Mouse (Mus musculus) thymus, adult 2 months (tissue): Measurements from ENCODE around the gene Rhot1. TPM values are rescaled to one million over a fixed set of nuclear protein-coding genes. Genes with fewer than 3 reads are reported as not detected.

Experiments
- DNase-seq: peaks from one replicate; pipeline ENCODE4 v3.0.0; 2021
- H3K27ac ChIP-seq: fragments of 200-500 bp; 2 replicates; pipeline ENCODE4 v1.5.1; 2012; ENCODE audit warnings: low read length, control low read depth; ENCODE audit not compliant: control insufficient read depth, insufficient read depth
- H3K27me3 ChIP-seq: fragments of 200-500 bp; 2 replicates; pipeline ENCODE4 v1.6.1; 2012; ENCODE audit warnings: mild to moderate bottlenecking, low read length, moderate library complexity, mixed read lengths; ENCODE audit not compliant: control insufficient read depth, insufficient read depth
- H3K36me3 ChIP-seq: fragments of 200-500 bp; 2 replicates; pipeline ENCODE4 v1.6.1; 2012; ENCODE audit warnings: mild to moderate bottlenecking, low read length, moderate library complexity; ENCODE audit not compliant: control insufficient read depth, insufficient read depth
- H3K4me1 ChIP-seq: fragments of 200-500 bp; replicated peaks from 2 replicates; pipeline ENCODE4 v1.6.1; 2012; ENCODE audit warnings: low read length; ENCODE audit not compliant: control insufficient read depth, insufficient read depth
- H3K4me3 ChIP-seq: fragments of 200-500 bp; 2 replicates; pipeline ENCODE4 v1.5.1; 2012; ENCODE audit warnings: mild to moderate bottlenecking, low read length, control low read depth, moderate library complexity; ENCODE audit not compliant: control insufficient read depth, insufficient read depth
- CTCF ChIP-seq: fragments of 200-500 bp; IDR thresholded peaks from 2 replicates; pipeline ENCODE4 v1.5.1; 2012; ENCODE audit warnings: mild to moderate bottlenecking, control low read depth, low read length, moderate library complexity, borderline replicate concordance; ENCODE audit not compliant: control insufficient read depth, poor library complexity, insufficient read depth; ENCODE audit errors: extremely low read depth
- POLR2A ChIP-seq: fragments of 200-500 bp; IDR thresholded peaks from 2 replicates; pipeline ENCODE4 v1.6.1; 2012; ENCODE audit warnings: mild to moderate bottlenecking, low read length, control low read depth, moderate library complexity; ENCODE audit not compliant: control insufficient read depth, poor library complexity, insufficient read depth; ENCODE audit errors: extremely low read depth
- WGBS: fragments of 180-500 bp; shearing (Covaris S2); methylation state at CpG from one replicate; pipeline ENCODE4 v1.1.7; 2018; 5-methylcytosine and 5-hydroxymethylcytosine counted together
- polyA plus RNA-seq: library from polyadenylated mRNA; depleted of rRNA; stranded (reverse); fragments of >200 nt; gene quantifications from 2 replicates; pipeline ENCODE4 v1.2.3, GENCODE M21; 2012

Gene Rhot1
- polyA plus RNA-seq, 1 experiment: 13.7 TPM

- no peak overlapping the region for H3K4me3 ChIP-seq
- H3K36me3 ChIP-seq: peaks cover 22% of the 10 kb centered on the region
- TF ChIP-seq POLR2A (no peak), CTCF (no peak)
- 92% methylated on average over 3 of the region's 3 CpGs for WGBS
- H3K27me3 ChIP-seq: no peaks in the 10 kb centered on the region
- no peaks in the 10 kb centered on the region for H3K4me1 ChIP-seq
- DNase-seq: no peak
- H3K27ac ChIP-seq: no peak overlapping the region
These were observed 28.5 kb downstream of the Rhot1 start for GRCm38 (mm10) chr11:80237278-80237677.

- Histone ChIP-seq H3K27ac (no peak overlapping the region), H3K36me3 (peaks cover 32% of the 10 kb centered on the region), H3K4me1 (no peaks in the 10 kb centered on the region), H3K27me3 (no peaks in the 10 kb centered on the region), H3K4me3 (no peak overlapping the region)
- 94% methylated on average over 4 of the region's 4 CpGs for WGBS
- DNase-seq: no peak
- TF ChIP-seq CTCF (no peak), POLR2A (no peak)
These were observed 29.5 kb downstream of the Rhot1 start for GRCm38 (mm10) chr11:80238306-80238705.

GRCm38 (mm10) chr11:80247026-80247425 lies 38.2 kb downstream of the Rhot1 start:
- Histone ChIP-seq H3K4me1 (no peaks in the 10 kb centered on the region), H3K27me3 (no peaks in the 10 kb centered on the region), H3K4me3 (no peak overlapping the region), H3K36me3 (peaks cover 64% of the 10 kb centered on the region), H3K27ac (no peak overlapping the region)
- TF ChIP-seq CTCF: no peak
- TF ChIP-seq POLR2A: no peak
- no peak for DNase-seq

DNA sequence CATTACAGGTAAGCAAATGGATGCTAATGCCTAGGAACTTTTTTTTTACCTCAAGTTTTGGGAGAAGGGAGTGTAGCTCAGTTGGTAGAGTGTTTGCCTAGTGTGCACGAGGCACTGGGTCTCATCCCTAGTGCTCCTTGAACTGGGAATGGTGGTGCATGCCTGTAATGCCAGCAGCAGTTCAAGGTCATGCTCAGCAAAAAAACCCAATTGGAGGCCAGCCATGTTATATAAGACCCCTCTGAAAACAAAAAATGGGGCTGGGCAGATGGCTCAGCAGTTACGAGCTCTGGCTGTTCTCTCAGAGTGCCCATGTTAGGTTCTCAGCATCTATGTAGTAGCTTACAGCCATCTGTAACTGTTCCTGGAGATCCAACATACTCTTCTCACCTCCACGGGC lies 39.7 kb downstream of the Rhot1 start:
- 97% methylated on average over 3 of the region's 3 CpGs for WGBS
- H3K4me3 ChIP-seq: no peak overlapping the region
- no peak for DNase-seq
- H3K27me3 ChIP-seq: no peaks in the 10 kb centered on the region
- H3K36me3 ChIP-seq: peaks cover 50% of the 10 kb centered on the region
- TF ChIP-seq CTCF (no peak), POLR2A (no peak)
- no peak overlapping the region for H3K27ac ChIP-seq
- no peaks in the 10 kb centered on the region for H3K4me1 ChIP-seq

GRCm38 (mm10) chr11:80264137-80264536 lies 55.3 kb downstream of the Rhot1 start:
- TF ChIP-seq POLR2A (no peak), CTCF (no peak)
- Histone ChIP-seq H3K4me1 (no peaks in the 10 kb centered on the region), H3K4me3 (no peak overlapping the region), H3K27ac (no peak overlapping the region), H3K36me3 (peaks cover 7% of the 10 kb centered on the region; the same call in 1 of the 2 replicates), H3K27me3 (no peaks in the 10 kb centered on the region)
- WGBS: 97% methylated on average over 8 of the region's 8 CpGs
- DNase-seq: no peak

DNA sequence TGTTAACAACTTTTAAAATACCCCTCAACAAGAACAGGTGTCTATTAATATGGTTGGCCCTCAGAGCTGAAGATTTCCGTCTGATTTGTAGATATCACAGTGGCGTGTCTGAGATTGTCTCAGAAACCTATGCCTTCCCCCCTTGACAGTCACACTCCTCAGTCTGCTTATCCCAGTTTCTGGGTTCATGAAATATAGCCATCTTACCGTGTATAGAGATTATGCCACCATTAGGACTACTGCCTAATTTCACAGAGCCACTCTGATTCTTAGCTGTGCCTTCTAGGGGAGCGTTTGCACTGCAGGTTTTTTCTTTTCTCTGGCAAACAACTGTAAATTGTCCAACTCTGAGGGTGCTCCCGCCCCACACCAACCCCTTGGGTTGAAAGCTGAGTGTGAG lies 62.3 kb downstream of the Rhot1 start:
- WGBS: 89% methylated on average over 5 of the region's 5 CpGs
- DNase-seq: no peak

GRCm38 (mm10) chr11:80275011-80275410 lies 66.2 kb downstream of the Rhot1 start:
- H3K36me3 ChIP-seq: no peaks in the 10 kb centered on the region
- no peak overlapping the region for H3K4me3 ChIP-seq
- no peak for DNase-seq
- TF ChIP-seq CTCF (no peak), POLR2A (no peak)
- no peaks in the 10 kb centered on the region for H3K4me1 ChIP-seq
- no peak overlapping the region for H3K27ac ChIP-seq
- 60% methylated on average over 3 of the region's 3 CpGs for WGBS
- H3K27me3 ChIP-seq: no peaks in the 10 kb centered on the region

More for the DNA sequence above, 62.3 kb downstream of the Rhot1 start:
- Histone ChIP-seq H3K27ac (no peak overlapping the region), H3K4me1 (no peaks in the 10 kb centered on the region), H3K4me3 (no peak overlapping the region), H3K36me3 (0 out of 2 replicates have a peak, but pooled peaks cover 4% of the 10 kb centered on the region), H3K27me3 (no peaks in the 10 kb centered on the region)
- TF ChIP-seq POLR2A (no peak), CTCF (no peak)
